Mouse (Mus musculus): ENCODE data around the gene Ube2e1. TPM values are rescaled to one million over a fixed set of nuclear protein-coding genes. Genes with fewer than 3 reads are reported as not detected.

Ube2e1 gene
- polyA plus RNA-seq, 1 experiment from 2014 or later = 63.1 TPM

DNA sequence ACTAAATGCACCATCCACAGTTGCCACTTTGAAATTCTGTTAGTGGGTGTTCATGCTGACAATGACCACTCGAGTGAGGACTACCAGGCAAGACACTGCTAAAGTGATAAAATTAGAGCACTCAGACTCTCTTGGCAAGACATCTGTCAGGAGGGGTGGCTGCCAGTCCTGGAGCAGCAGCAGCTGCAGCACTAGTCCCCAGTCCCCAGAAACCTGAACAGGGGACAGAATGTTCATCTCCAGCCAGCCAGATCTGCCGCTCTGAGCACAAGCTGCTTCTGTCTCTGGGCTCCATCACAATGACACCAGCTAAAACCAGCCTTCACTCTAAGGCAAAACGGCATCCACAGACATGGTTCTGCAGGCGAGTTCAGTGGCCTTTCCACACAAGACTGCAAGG is 28.4 kb downstream of the Ube2e1 start:
- ATAC-seq = no peak
- WGBS (ENCODE audit: insufficient replicate concordance) = 70% methylated on average over 4 of the region's 4 CpGs

DNA sequence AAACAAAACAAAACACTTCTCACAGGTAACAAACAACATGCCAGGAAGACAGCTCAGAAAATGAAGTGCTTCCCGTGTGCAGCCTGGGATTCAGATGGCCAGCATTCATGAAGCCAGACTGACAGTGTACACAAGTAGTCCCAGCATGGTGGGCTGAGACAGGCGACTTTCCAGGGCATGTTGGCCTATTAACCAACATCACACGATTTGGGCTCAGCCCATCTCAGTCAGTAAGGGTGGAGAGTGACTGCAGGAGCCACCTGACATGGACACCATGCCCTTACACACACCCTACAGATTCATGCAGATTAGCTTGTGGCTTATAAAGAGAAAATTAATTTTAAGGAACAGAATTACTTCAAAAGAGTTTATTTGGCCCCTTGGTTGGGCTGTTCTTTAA is 28.9 kb downstream of the Ube2e1 start:
- 50% methylated on average over 3 of the region's 3 CpGs for WGBS (ENCODE audit: insufficient replicate concordance)
- ATAC-seq = no peak
- peaks cover 14% of the 10 kb centered on the region for H3K4me1 ChIP-seq
- H3K4me2 ChIP-seq = no peak overlapping the region
- H3K9me3 ChIP-seq (replicated peaks) = no peaks in the 10 kb centered on the region
- no peak overlapping the region for H3K9ac ChIP-seq
- peaks cover 18% of the 10 kb centered on the region; the same call in 1 of the 2 replicates for H3K36me3 ChIP-seq
- H3K27me3 ChIP-seq (replicated peaks) = no peaks in the 10 kb centered on the region
- no peak overlapping the region for H3K27ac ChIP-seq
- no peak overlapping the region for H3K4me3 ChIP-seq

More for the DNA sequence above, 28.4 kb downstream of the Ube2e1 start:
- Histone ChIP-seq H3K9ac (no peak overlapping the region), H3K36me3 (peaks cover 18% of the 10 kb centered on the region; the same call in 1 of the 2 replicates), H3K4me3 (no peak overlapping the region), H3K4me1 (peaks cover 13% of the 10 kb centered on the region), H3K27me3 (replicated peaks) (no peaks in the 10 kb centered on the region), H3K9me3 (replicated peaks) (no peaks in the 10 kb centered on the region), H3K27ac (no peak overlapping the region), H3K4me2 (no peak overlapping the region)

DNA sequence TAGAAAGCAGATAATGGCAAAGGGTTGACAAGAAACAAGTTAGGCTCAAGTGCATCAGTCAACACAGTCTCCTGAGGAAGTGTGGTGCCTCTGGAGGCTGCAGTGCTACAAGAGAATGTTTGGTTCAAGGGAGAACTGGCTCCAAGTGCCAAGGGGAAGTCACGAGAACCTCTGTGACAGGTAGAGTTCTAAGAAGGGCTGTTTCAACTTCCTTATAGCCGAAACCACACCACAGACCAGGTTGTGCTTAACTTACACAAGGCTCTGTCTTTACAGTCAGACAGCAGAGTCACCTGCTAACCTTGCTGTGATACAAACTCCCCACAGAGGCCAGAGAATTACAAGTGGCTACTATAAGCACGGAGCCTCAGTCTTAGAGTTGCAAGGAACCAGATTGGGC is 30.1 kb downstream of the Ube2e1 start:
- Histone ChIP-seq H3K9me3 (replicated peaks) (no peaks in the 10 kb centered on the region), H3K27me3 (replicated peaks) (no peaks in the 10 kb centered on the region), H3K4me2 (no peak overlapping the region), H3K4me3 (no peak overlapping the region), H3K4me1 (peaks cover 19% of the 10 kb centered on the region), H3K9ac (no peak overlapping the region), H3K27ac (0 out of 2 replicates have a peak overlapping the region, but pooled peaks have one; percentile 27), H3K36me3 (peaks cover 18% of the 10 kb centered on the region; the same call in 1 of the 2 replicates)
- ATAC-seq = no peak
- 42% methylated on average over 3 of the region's 3 CpGs for WGBS (ENCODE audit: insufficient replicate concordance)

DNA sequence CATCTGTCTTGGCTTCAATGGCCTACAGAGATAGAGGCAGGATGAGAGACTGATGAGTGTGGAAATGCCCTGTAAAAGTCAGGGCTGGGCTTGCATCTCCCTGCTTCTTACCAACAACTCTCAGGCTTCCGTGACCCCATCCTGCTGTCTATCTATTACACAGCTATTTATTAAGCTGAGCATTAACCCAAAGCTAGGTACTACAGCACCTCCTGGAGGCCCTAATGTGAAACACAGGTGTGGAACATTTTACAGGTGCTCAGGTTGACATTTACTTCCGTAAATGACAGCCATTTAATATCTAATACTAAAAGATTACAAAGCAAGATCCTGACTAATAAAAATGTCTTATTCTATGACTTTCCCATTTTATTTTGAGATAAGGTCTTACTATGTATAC is 31.0 kb downstream of the Ube2e1 start:
- ATAC-seq = no peak

DNA sequence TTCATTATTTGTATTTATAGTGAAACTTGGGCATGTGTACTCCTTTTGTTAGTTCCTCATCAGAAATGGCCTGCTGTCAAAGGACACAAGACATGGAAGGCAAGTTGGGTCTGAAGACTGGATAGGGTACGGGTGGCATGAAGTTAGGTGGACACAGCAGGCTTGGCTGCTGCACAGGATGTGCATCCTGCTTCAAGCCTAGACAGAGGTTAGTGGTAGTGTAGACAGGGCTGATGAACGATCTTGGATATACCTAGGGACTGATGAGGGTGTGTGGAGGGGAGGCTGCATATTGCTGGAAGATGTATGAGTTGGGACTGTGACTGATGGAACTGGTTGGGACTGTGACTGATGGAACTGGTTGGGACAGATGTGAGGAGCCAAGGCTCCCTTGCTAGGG is 32.8 kb downstream of the Ube2e1 start:
- no peak overlapping the region for H3K4me2 ChIP-seq
- H3K4me3 ChIP-seq = no peak overlapping the region
- no peak for ATAC-seq
- H3K9me3 ChIP-seq (replicated peaks) = no peaks in the 10 kb centered on the region
- no peak overlapping the region for H3K27ac ChIP-seq
- H3K9ac ChIP-seq = no peak overlapping the region
- H3K36me3 ChIP-seq = 0 out of 2 replicates have a peak, but pooled peaks cover 4% of the 10 kb centered on the region
- no peaks in the 10 kb centered on the region for H3K27me3 ChIP-seq (replicated peaks)
- WGBS (ENCODE audit: insufficient replicate concordance) = 70% methylated on average over 2 of the region's 2 CpGs
- peaks cover 19% of the 10 kb centered on the region for H3K4me1 ChIP-seq

More for the DNA sequence above, 31.0 kb downstream of the Ube2e1 start:
- Histone ChIP-seq H3K27me3 (replicated peaks) (no peaks in the 10 kb centered on the region), H3K9ac (no peak overlapping the region), H3K36me3 (peaks cover 13% of the 10 kb centered on the region; the same call in 1 of the 2 replicates), H3K9me3 (replicated peaks) (no peaks in the 10 kb centered on the region), H3K4me1 (peaks cover 19% of the 10 kb centered on the region), H3K27ac (no peak overlapping the region), H3K4me3 (no peak overlapping the region), H3K4me2 (no peak overlapping the region)
- WGBS (ENCODE audit: insufficient replicate concordance) = 69% methylated on average over 2 of the region's 2 CpGs

DNA sequence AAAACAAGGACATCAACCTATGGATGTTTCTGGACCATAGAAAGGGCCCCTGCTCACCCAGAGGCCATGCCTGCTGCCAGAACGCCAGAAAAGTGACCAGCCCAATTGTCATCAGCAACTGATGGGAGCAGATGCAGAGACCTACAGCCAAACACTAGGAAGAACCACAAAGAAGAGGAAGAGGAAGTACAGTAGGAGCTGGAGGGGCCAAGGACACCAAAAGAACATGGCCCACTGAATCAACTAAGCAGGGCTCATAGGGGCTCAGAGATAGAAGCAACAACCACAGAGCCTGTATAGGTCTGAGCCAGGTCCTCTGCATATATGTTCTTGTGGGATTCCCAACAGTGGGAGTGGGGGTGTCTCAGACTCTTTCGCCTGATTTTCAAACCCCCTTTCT is 34.2 kb downstream of the Ube2e1 start:
- 0 out of 2 replicates have a peak, but pooled peaks cover 4% of the 10 kb centered on the region for H3K36me3 ChIP-seq
- no peaks in the 10 kb centered on the region for H3K27me3 ChIP-seq (replicated peaks)
- no peak overlapping the region for H3K27ac ChIP-seq
- H3K9me3 ChIP-seq (replicated peaks) = no peaks in the 10 kb centered on the region
- ATAC-seq = no peak
- H3K4me1 ChIP-seq = peaks cover 16% of the 10 kb centered on the region; the same call in 1 of the 2 replicates
- WGBS (ENCODE audit: insufficient replicate concordance) = 42% methylated on average over 2 of the region's 2 CpGs
- H3K4me3 ChIP-seq = no peak overlapping the region
- H3K9ac ChIP-seq = no peak overlapping the region
- H3K4me2 ChIP-seq = no peak overlapping the region

DNA sequence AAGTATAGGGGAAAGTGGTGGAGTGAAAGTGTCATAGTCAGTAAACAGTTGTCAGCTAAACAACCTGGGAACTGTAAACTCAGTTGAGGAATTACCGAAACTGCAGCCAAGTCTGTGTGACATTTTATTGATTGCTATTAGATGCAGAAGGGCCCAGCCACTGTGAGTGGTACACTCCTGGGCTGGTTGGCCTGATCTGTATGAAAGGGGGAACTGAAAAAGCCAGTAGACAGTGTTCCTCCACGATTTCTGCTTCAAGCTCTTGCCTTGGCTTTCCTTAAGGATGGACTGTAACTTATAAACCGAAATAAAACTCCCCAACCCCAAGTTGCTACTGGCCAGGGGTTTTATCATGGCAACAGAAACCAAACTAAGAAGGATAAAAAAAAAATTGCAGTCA is 39.1 kb downstream of the Ube2e1 start:
- ATAC-seq = no peak
- Histone ChIP-seq H3K9ac (no peak overlapping the region), H3K4me3 (no peak overlapping the region), H3K4me1 (peaks cover 4% of the 10 kb centered on the region; the same call in 1 of the 2 replicates), H3K27me3 (replicated peaks) (no peaks in the 10 kb centered on the region), H3K36me3 (no peaks in the 10 kb centered on the region), H3K9me3 (replicated peaks) (no peaks in the 10 kb centered on the region), H3K27ac (no peak overlapping the region), H3K4me2 (no peak overlapping the region)
- 73% methylated on average over 3 of the region's 3 CpGs for WGBS (ENCODE audit: insufficient replicate concordance)

DNA sequence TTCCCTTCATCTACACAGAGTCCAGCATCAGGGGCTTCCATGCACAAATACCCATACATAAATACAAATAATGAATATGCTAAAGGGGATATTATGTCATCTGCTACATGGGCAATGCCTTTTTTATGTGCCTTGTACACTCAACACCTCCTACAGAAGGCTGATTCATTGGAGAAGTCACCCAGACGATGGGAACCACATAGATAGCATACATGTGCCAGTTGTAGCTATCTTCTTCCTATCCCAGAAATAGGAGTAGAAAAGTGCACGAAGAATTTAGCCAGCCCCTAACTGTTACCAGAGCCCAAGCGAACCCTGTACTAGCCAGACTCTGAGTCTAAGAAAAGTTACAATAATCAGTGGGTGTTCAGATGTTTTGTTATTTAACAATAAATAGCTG is 39.5 kb downstream of the Ube2e1 start:
- Histone ChIP-seq H3K4me1 (no peaks in the 10 kb centered on the region), H3K27me3 (replicated peaks) (no peaks in the 10 kb centered on the region), H3K9me3 (replicated peaks) (no peaks in the 10 kb centered on the region), H3K9ac (no peak overlapping the region), H3K4me2 (no peak overlapping the region), H3K4me3 (no peak overlapping the region), H3K27ac (no peak overlapping the region), H3K36me3 (no peaks in the 10 kb centered on the region; the same call in 1 of the 2 replicates)
- 60% methylated on average over 3 of the region's 3 CpGs for WGBS (ENCODE audit: insufficient replicate concordance)
- no peak for ATAC-seq

DNA sequence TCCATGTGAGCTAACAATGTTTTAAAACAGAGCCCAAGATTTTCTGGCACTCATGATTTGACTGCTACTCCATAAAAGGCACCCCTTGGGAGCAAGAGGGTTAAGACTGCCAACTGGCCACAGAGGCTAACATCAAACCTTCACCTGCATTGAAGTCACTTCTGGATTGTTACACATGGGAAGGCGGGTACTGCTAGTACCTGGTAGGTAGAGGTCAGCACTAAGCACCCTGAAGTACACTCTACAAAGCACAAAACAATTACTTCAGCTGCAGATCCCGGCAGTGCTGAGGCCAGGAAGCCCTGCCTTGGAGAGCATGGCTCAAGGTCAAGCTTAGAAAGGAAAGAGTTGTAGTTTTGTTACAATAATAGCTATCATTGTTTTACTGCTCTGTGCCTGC is 44.3 kb downstream of the Ube2e1 start:
- Histone ChIP-seq H3K36me3 (peaks cover 9% of the 10 kb centered on the region; the same call in 1 of the 2 replicates), H3K4me2 (no peak overlapping the region), H3K4me3 (no peak overlapping the region), H3K9me3 (replicated peaks) (no peaks in the 10 kb centered on the region), H3K27me3 (replicated peaks) (no peaks in the 10 kb centered on the region), H3K4me1 (peaks cover 3% of the 10 kb centered on the region; the same call in 1 of the 2 replicates), H3K27ac (no peak overlapping the region), H3K9ac (no peak overlapping the region)
- no peak for ATAC-seq
- WGBS (ENCODE audit: insufficient replicate concordance) = 68% methylated on average over 2 of the region's 2 CpGs

DNA sequence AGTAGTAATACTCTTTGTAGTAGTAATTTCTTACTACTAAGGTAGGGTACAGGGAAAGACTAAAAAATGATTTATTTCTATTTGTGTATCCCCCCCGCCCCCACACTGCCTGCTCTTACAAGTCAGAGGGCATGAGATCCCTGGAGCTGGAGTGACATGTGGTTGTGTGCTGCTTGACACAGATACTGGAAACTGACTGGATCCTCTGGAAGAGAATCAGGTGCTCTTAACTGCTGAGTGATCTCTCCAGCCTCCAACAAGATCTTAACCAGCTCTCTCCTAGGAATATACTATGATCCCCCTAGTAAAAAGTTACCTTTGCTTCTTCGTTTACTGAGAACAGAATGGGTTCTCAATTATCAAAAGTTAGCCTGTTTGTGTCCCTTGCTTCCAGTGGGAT is 45.2 kb downstream of the Ube2e1 start:
- ATAC-seq = no peak
- H3K4me2 ChIP-seq = no peak overlapping the region
- no peak overlapping the region for H3K4me3 ChIP-seq
- no peaks in the 10 kb centered on the region for H3K27me3 ChIP-seq (replicated peaks)
- H3K9ac ChIP-seq = no peak overlapping the region
- peaks cover 16% of the 10 kb centered on the region for H3K36me3 ChIP-seq
- 73% methylated on average over 2 of the region's 2 CpGs for WGBS (ENCODE audit: insufficient replicate concordance)
- peaks cover 3% of the 10 kb centered on the region; the same call in 1 of the 2 replicates for H3K4me1 ChIP-seq
- H3K9me3 ChIP-seq (replicated peaks) = no peaks in the 10 kb centered on the region
- H3K27ac ChIP-seq = no peak overlapping the region

DNA sequence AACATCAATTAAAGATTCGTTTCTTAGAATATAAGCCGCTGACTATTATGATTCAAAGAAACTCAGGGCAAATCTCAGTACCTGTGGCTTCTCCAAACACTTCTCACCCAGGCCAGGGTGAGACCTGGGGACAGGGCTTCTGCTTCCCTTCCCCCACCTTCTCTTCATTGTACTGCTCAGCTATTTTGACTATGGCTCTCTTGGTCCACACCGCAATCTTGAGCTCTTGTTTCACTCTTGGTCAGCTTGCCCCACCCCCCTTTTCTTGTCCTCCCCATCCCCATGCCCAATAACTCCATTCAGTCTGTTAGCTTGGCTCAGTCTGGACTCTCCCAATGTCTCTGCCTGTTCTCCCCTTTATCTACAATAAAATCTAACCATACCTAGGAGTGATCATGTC is 46.2 kb downstream of the Ube2e1 start:
- no peak for ATAC-seq
- H3K27ac ChIP-seq = no peak overlapping the region
- H3K4me3 ChIP-seq = no peak overlapping the region
- H3K4me1 ChIP-seq = peaks cover 3% of the 10 kb centered on the region; the same call in 1 of the 2 replicates
- H3K36me3 ChIP-seq = peaks cover 20% of the 10 kb centered on the region
- H3K9ac ChIP-seq = no peak overlapping the region
- no peaks in the 10 kb centered on the region for H3K27me3 ChIP-seq (replicated peaks)
- WGBS (ENCODE audit: insufficient replicate concordance) = 88% methylated on average over 3 of the region's 3 CpGs
- H3K9me3 ChIP-seq (replicated peaks) = no peaks in the 10 kb centered on the region
- no peak overlapping the region for H3K4me2 ChIP-seq

DNA sequence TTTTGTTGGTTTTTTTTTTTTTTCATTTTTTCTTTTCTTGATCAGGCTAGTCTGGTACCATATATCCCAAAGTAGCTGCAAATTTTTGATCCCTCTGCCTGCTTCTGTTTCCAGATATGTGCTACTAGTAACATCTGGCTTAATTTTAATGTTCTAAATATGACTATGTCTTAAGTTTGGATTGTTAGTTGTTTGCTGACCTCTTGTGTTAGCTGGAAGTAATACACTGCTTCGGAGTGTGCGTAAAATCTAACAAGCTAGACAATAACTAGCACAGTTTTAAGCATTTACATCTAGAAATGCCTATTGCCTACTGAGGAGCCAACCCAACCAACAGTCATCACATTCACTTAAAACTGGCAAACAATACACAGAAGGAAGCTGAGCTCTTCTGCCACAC is 47.1 kb downstream of the Ube2e1 start:
- WGBS (ENCODE audit: insufficient replicate concordance) = 78% methylated on average over 2 of the region's 2 CpGs
- no peak overlapping the region for H3K9ac ChIP-seq

DNA sequence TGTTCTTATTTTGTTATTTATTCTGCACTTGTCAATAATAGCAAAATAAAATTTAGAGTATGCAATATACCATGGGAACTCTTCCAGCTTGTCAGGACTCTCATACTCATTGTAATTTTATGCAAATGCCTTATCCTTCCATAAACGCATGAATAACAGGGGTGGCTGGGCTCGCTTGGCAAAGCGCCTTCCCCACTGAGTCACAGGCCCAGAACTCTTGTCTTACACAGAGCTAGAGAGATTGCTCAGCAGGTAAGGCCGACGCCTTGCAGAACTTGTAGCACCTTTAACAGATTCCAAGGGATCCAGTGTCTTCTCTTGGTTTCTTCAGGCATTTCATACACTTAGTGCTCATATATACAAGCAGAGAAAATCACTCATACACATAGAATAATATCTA is 51.3 kb downstream of the Ube2e1 start:
- Histone ChIP-seq H3K27me3 (replicated peaks) (no peaks in the 10 kb centered on the region), H3K9ac (no peak overlapping the region), H3K27ac (no peak overlapping the region), H3K4me1 (peaks cover 3% of the 10 kb centered on the region; the same call in 1 of the 2 replicates), H3K36me3 (peaks cover 57% of the 10 kb centered on the region), H3K9me3 (replicated peaks) (no peaks in the 10 kb centered on the region), H3K4me2 (no peak overlapping the region), H3K4me3 (no peak overlapping the region)
- no peak for ATAC-seq
- 86% methylated on average over 5 of the region's 5 CpGs for WGBS (ENCODE audit: insufficient replicate concordance)

More for the DNA sequence above, 47.1 kb downstream of the Ube2e1 start:
- H3K4me3 ChIP-seq = no peak overlapping the region
- no peak overlapping the region for H3K27ac ChIP-seq
- no peaks in the 10 kb centered on the region for H3K27me3 ChIP-seq (replicated peaks)
- peaks cover 28% of the 10 kb centered on the region for H3K36me3 ChIP-seq
- ATAC-seq = no peak
- peaks cover 3% of the 10 kb centered on the region; the same call in 1 of the 2 replicates for H3K4me1 ChIP-seq
- H3K4me2 ChIP-seq = no peak overlapping the region
- H3K9me3 ChIP-seq (replicated peaks) = no peaks in the 10 kb centered on the region
